Mouse (Mus musculus) limb, embryonic 11.5 days (tissue): Measurements from ENCODE around the gene Znhit6. TPM values are rescaled to one million over a fixed set of nuclear protein-coding genes. Genes with fewer than 3 reads are reported as not detected.
A peak's percentile ranks its signal among the peaks of the same experiment; 100 is the strongest.

Experiments
- ATAC-seq: fragments of 200-750 bp; cut with Nextera tagmentation; 2 replicates; pipeline ENCODE4 v1.8.0; 2017; ENCODE audit warnings: low read depth; ENCODE audit not compliant: insufficient number of reproducible peaks, low FRiP score, low TSS enrichment
- DNase-seq: peaks from one replicate; pipeline ENCODE4 v3.0.0-alpha.2; 2015; ENCODE audit warnings: low spot score
- H3K27ac ChIP-seq: fragments of 300-500 bp; sonication (generic); replicated peaks from 2 replicates; pipeline ENCODE4 v1.5.1; 2014; ENCODE audit warnings: low read depth, mild to moderate bottlenecking, low read length
- H3K27me3 ChIP-seq: fragments of 300-500 bp; sonication (generic); 2 replicates; pipeline ENCODE4 v1.6.1; 2014; ENCODE audit warnings: mild to moderate bottlenecking, low read length, mixed read lengths; ENCODE audit not compliant: control insufficient read depth, insufficient read depth
- H3K36me3 ChIP-seq: fragments of 300-500 bp; sonication (generic); 2 replicates; pipeline ENCODE4 v1.6.1; 2014; ENCODE audit warnings: mild to moderate bottlenecking, low read length, moderate library complexity, mixed read lengths; ENCODE audit not compliant: control insufficient read depth, insufficient read depth
- H3K4me1 ChIP-seq: fragments of 300-500 bp; sonication (generic); 2 replicates; pipeline ENCODE4 v1.6.1; 2014; ENCODE audit warnings: low read length, mixed read lengths; ENCODE audit not compliant: control insufficient read depth, insufficient read depth
- H3K4me2 ChIP-seq: fragments of 300-500 bp; sonication (generic); 2 replicates; pipeline ENCODE4 v1.6.1; 2014; ENCODE audit warnings: low read depth, mild to moderate bottlenecking, moderate library complexity; ENCODE audit not compliant: severe bottlenecking
- H3K4me3 ChIP-seq: fragments of 300-500 bp; sonication (generic); 2 replicates; pipeline ENCODE4 v1.5.1; 2014; ENCODE audit warnings: low read depth, low read length
- H3K9ac ChIP-seq: fragments of 300-500 bp; sonication (generic); 2 replicates; pipeline ENCODE4 v1.6.1; 2014; ENCODE audit warnings: mild to moderate bottlenecking, low read length
- H3K9me3 ChIP-seq: fragments of 300-500 bp; sonication (generic); 2 replicates; pipeline ENCODE4 v1.6.1; 2016; ENCODE audit warnings: low read length; ENCODE audit not compliant: control insufficient read depth
- WGBS: fragments of 180-500 bp; shearing (Covaris S2); extraction: QIAGEN DNeasy Blood & Tissue Kit; methylation state at CpG from one replicate; pipeline ENCODE4 v1.1.7; 2014; 5-methylcytosine and 5-hydroxymethylcytosine counted together
- polyA plus RNA-seq: library from polyadenylated mRNA; unstranded; fragments of >200 nt; fragmentation: Nextera tagmentation; extraction: Ambion mirVana; gene quantifications from 2 replicates; pipeline ENCODE4 v1.2.1, GENCODE M21; 2014

The Znhit6 gene
- polyA plus RNA-seq, 1 experiment from 2014 or later = 38.3 TPM

- peaks cover 8% of the 10 kb centered on the region; the same call in 1 of the 2 replicates for H3K4me1 ChIP-seq
- no peak overlapping the region for H3K4me3 ChIP-seq
- WGBS = 85% methylated on average over 3 of the region's 3 CpGs
- H3K27ac ChIP-seq = no peak overlapping the region
- H3K9me3 ChIP-seq = no peaks in the 10 kb centered on the region
- no peak overlapping the region for H3K4me2 ChIP-seq
- DNase-seq (no peak), ATAC-seq (no peak)
- no peak overlapping the region for H3K9ac ChIP-seq
- H3K27me3 ChIP-seq = no peaks in the 10 kb centered on the region
- peaks cover 5% of the 10 kb centered on the region; the same call in 1 of the 2 replicates for H3K36me3 ChIP-seq
Observed at GRCm38 (mm10) chr3:145574468-145574867, 1.5 kb upstream of the Znhit6 start.

DNA sequence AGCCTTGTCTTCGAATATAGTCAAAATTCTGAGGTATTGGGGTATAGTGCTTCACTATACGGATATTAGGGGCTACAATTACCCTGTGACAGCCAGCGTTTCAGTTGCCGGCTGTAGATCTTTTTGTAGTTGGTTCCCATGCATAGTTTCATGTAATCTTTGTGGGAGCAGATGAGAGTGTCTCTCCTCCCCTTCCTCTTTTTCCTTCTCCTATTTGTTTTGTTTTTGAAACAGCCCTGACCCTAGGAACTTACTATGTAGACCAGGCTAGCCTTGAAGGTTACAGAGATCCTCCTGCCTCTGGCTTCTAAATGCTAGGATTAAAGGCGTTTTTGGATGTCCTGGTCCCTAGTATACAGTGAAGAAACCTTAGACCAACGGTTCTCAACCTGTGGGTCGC, 665 bp upstream of the Znhit6 start:
- H3K4me2 ChIP-seq = no peak overlapping the region
- H3K27ac ChIP-seq = no peak overlapping the region
- H3K27me3 ChIP-seq = no peaks in the 10 kb centered on the region
- peaks cover 8% of the 10 kb centered on the region; the same call in 1 of the 2 replicates for H3K4me1 ChIP-seq
- no peaks in the 10 kb centered on the region for H3K9me3 ChIP-seq
- ATAC-seq = no peak
- WGBS = 81% methylated on average over 7 of the region's 7 CpGs
- H3K4me3 ChIP-seq = no peak overlapping the region
- DNase-seq = no peak
- no peak overlapping the region for H3K9ac ChIP-seq
- H3K36me3 ChIP-seq = peaks cover 5% of the 10 kb centered on the region; the same call in 1 of the 2 replicates

DNA sequence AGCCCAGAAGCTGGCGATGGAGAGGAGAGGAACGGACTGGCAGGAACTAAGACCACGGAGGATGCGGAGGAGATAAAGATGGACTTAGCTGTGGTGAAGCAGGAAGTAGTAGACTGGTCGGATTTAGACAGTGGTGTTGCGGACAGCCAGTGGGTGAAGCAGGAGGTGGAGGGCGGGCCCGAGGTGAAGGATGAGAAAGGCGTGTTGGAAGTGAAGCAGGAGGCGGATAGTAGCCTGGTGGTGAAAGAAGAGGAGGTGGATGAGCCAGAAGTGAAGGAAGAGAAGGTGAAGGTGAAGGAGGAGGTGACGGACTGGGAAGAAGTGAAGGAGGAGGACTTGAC, 447 bp downstream of the Znhit6 start:
- Histone ChIP-seq H3K27ac (no peak overlapping the region), H3K4me3 (peak overlapping the region; percentile 80), H3K36me3 (peaks cover 5% of the 10 kb centered on the region; the same call in 1 of the 2 replicates), H3K4me1 (peaks cover 8% of the 10 kb centered on the region; the same call in 1 of the 2 replicates), H3K27me3 (no peaks in the 10 kb centered on the region), H3K4me2 (peak overlapping the region; percentile 88), H3K9me3 (no peaks in the 10 kb centered on the region), H3K9ac (peak overlapping the region; percentile 64)
- DNase-seq (no peak), ATAC-seq (no peak; the same call in 1 of the 2 replicates)
- 0% methylated on average over 11 of the region's 11 CpGs for WGBS

- WGBS = 33% methylated on average over 15 of the region's 15 CpGs
- ATAC-seq (no peak), DNase-seq (no peak)
- Histone ChIP-seq H3K9me3 (no peaks in the 10 kb centered on the region), H3K4me1 (peaks cover 8% of the 10 kb centered on the region; the same call in 1 of the 2 replicates), H3K27ac (no peak overlapping the region), H3K4me2 (peak overlapping the region; percentile 88), H3K4me3 (peak overlapping the region; percentile 80), H3K27me3 (no peaks in the 10 kb centered on the region), H3K9ac (peak overlapping the region; percentile 64), H3K36me3 (peaks cover 5% of the 10 kb centered on the region; the same call in 1 of the 2 replicates)
Observed at GRCm38 (mm10) chr3:145576876-145577275, 871 bp downstream of the Znhit6 start.

- Histone ChIP-seq H3K9ac (no peak overlapping the region), H3K9me3 (no peaks in the 10 kb centered on the region), H3K4me3 (no peak overlapping the region), H3K27ac (no peak overlapping the region), H3K36me3 (peaks cover 20% of the 10 kb centered on the region), H3K4me2 (no peak overlapping the region), H3K4me1 (no peaks in the 10 kb centered on the region), H3K27me3 (no peaks in the 10 kb centered on the region)
- 83% methylated on average over 4 of the region's 4 CpGs for WGBS
- no peak for DNase-seq
- no peak for ATAC-seq
Observed at GRCm38 (mm10) chr3:145583043-145583442, 7.0 kb downstream of the Znhit6 start.

- no peak overlapping the region for H3K4me2 ChIP-seq
- H3K9me3 ChIP-seq = no peaks in the 10 kb centered on the region
- H3K36me3 ChIP-seq = peaks cover 17% of the 10 kb centered on the region
- WGBS = 80% methylated on average over 3 of the region's 3 CpGs
- no peak overlapping the region for H3K27ac ChIP-seq
- ATAC-seq (no peak), DNase-seq (no peak)
- H3K9ac ChIP-seq = no peak overlapping the region
- H3K4me3 ChIP-seq = no peak overlapping the region
- no peaks in the 10 kb centered on the region for H3K4me1 ChIP-seq
- no peaks in the 10 kb centered on the region for H3K27me3 ChIP-seq
Observed at GRCm38 (mm10) chr3:145583522-145584200, 7.7 kb downstream of the Znhit6 start.

DNA sequence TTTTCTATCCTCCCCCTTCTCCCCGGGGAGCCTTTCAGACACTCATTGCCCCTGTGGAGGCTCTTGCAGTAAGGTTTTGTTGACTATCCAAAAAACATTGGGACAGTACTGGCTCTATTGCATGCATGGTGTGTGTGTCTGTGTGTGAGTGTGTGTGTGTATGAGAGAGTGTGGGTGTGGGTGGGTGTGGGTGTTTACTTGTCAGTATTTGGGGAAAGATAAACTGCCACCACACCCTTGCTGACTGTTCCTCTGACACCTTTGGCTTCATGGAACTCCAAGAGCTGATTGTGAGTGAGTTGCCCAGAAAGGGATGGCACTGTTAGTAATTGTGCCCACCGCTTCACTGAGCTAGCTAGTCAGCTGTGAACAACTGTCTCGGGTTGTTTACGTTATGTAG, 14.6 kb downstream of the Znhit6 start:
- 94% methylated on average over 4 of the region's 4 CpGs for WGBS
- no peak for DNase-seq
- ATAC-seq = no peak
- no peaks in the 10 kb centered on the region for H3K9me3 ChIP-seq
- H3K36me3 ChIP-seq = peaks cover 16% of the 10 kb centered on the region
- no peak overlapping the region for H3K4me3 ChIP-seq
- no peaks in the 10 kb centered on the region for H3K4me1 ChIP-seq
- no peak overlapping the region for H3K4me2 ChIP-seq
- H3K9ac ChIP-seq = no peak overlapping the region
- no peaks in the 10 kb centered on the region for H3K27me3 ChIP-seq
- no peak overlapping the region for H3K27ac ChIP-seq

GRCm38 (mm10) chr3:145591841-145592542, 16.0 kb downstream of the Znhit6 start:
- Histone ChIP-seq H3K27me3 (no peaks in the 10 kb centered on the region), H3K27ac (no peak overlapping the region), H3K9ac (no peak overlapping the region), H3K36me3 (peaks cover 5% of the 10 kb centered on the region; the same call in 1 of the 2 replicates), H3K4me1 (no peaks in the 10 kb centered on the region), H3K4me2 (no peak overlapping the region), H3K4me3 (no peak overlapping the region), H3K9me3 (no peaks in the 10 kb centered on the region)
- WGBS = 92% methylated on average over 6 of the region's 6 CpGs
- no peak for DNase-seq
- no peak for ATAC-seq
